Mouse (Mus musculus): Measurements from ENCODE around the gene Slc37a2.

Slc37a2 gene

DNA sequence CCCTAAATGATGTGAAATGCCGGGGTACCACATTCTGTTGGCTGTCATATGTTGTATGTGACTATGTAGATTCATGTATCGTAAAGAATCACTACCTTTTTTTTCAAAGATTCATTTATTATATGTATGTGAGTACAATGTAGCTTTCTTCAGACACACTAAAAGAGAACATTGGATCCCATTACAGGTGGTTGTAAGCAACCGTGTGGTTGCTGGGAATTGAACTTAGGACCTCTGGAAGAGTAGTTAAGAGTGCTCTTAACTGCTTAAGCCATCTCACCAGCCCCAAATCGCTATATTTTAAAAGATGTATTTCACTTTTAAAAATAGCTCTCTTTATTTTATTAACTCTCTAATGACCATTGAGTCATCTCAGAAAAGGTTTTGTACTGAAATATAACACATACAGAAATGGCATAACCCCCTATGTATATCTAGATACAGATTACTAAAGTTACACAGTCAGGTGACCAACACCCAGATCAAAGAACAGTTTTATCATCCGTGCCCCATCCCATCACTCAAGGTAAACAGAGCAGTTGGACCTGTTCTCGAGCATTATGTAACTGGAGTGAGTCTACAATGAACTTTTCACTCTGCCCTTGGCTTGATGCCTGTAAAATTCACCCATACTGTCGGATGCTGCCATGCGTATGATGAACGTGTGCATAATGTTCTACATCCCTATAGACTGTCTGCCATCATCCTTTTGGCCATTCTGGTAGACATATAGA, 41.0 kb downstream of the Slc37a2 start:
- no peak for DNase-seq (ENCODE audit: low spot score in 2 of 2)

DNA sequence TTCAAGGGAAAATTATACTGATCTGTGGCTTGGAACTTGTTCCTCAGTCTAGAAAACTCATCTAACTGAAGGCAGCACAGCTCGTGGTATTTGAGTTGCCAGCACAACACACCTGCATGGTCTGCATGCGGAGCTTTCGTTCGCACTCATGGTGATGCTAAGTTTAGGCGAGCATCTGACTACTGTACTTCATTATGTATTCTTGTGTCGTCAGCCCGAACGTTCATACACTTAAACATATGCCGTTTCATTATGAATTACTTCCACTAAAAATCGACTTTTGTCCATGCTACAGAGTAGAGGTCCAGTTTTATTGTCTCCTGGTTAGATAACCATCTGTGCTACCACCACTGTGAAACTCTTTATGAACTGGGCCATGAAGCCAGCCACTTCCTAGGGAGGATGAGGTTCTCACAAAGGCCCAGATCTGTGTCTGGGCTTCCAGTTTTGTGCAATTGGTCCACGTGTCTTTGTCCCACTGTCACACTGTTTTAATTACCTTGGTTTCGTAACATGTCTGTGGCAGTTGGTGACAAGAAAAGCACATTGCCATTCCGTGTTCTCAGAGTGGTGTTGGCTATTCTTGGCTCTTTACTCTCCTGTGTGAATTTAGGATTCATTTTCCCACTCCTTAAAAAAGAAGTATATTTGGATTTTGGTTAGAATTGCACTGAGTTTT, 42.3 kb downstream of the Slc37a2 start:
- DNase-seq (ENCODE audit: low spot score in 2 of 2) = no peak

DNA sequence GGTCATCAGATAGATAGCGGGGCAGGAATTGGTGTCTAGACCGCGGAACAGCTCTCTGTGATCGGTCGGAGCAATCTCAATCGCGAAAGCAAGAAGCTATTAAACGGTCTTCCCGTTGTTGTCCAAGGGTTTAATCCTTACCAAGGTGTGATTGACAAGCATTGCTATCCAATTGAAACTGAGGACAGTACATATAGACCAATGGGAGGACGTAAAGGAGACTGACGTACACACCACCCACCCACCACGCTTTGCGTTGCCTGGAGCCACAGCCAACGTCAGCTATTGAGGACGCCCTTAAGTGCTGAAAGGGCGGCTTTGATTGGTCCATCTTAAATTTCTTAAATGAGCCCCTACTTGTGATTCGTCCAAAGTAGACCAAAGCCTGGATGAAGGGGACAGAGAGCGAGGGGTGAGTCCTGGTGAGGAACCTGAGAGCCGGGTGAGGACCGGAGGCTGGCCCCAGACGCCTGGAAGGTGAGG, 47.6 kb downstream of the Slc37a2 start, which contains the start of gene Tmem218:
Gene Tmem218, plus strand, starts transcription at position 295 of the 483 bp plus-strand sequence.
- DNase-seq (ENCODE audit: low spot score in 2 of 2) = peak; percentile 84 to 88

DNA sequence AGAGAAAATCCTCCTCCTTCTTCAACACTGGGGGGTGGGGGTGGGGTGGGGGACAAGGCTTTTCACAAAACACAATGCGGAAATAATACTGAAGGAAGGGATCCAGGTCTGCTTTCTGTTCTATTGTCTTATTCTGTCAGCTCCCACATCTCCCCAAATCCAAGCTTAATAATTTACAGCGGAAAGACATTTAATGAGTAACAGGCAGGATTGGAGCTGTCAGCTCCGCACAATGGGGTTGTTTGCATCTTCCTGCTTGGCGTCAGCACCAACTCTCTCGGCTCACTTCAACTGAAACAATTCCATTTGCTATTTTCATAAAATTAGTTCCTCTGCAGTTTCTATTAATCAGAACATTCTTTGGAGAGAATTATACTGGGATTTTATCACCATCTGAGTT, 51.7 kb downstream of the Slc37a2 start:
- no peak for DNase-seq (ENCODE audit: low spot score in 2 of 2)

DNA sequence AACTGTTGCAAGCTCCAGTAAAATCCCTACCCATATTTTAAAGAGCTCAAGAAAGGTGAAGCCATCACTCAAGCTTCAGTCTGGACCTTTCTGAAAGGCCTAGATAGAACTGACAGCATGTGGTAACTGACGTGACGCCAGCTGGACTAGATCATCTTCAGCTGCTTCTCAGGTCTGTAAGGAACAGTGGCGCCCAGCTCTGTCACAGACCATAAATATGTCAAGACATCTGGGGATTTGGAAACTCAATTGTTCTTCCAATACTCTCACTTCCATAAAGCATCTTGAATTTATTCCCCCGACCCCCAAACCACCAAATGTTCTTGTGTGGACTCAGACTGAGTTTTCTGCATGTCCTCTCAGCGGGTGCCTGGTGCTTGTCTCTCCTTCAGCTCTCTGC, 55.1 kb downstream of the Slc37a2 start:
- no peak for DNase-seq (ENCODE audit: low spot score in 2 of 2)

DNA sequence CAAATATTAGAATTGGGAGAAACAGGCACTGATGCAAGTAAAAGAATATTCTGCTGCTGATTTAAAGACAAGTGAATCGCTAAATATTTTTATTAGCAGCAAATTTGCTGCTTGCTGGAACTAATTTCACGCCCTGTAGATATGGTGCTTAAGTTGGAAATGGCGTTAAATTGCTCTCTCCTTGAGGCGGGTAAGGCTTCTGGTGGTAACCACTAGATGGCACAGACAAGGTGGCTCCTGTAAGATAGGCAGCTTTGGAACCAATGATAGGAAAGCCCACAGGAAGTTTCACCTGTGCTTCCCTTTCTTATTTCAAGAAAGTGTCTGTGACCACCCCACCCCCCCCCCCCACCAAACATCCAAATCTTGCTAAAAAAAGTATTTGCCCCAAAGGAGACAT, 58.5 kb downstream of the Slc37a2 start:
- DNase-seq (ENCODE audit: low spot score in 2 of 2) = no peak

DNA sequence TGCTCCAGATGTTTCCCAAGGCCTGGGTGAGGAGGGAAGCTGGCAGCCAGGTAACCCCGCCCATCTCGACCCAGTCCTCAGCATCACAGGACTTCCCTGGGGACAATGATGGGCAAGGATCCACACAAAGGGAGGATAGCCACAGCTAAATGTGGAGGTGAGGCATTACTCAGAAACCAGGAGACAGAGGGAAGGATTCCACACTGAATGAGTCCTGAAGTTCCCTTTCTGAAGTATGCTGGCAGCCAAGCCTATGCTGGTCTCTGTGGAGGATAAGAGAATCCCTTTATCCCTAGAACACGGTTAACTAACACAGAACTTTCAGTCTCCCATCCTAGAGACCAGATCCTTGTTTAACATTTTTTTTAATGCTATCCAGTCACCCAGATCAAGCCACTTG, 67.5 kb downstream of the Slc37a2 start:
- no peak for DNase-seq (ENCODE audit: low spot score in 2 of 2)

DNA sequence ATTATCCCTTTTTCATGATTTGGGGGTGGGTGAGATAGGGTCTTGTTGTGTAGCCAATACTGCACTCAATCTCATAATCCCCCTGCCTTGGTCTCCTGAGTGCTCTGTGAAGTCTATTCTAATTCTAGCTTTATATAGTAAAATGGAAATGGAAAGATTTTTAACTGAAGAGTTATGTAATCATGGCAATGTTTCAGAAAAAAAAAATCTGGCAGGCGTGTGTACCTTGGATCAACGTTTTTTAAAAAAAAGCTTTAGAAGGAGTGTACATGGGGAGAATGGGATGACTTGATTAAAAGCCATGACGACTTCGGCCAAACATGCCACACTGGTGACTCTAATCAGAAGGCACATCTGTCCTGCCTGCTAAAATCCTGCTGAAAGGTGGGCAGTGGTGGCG, 68.1 kb downstream of the Slc37a2 start:
- DNase-seq (ENCODE audit: low spot score in 2 of 2) = no peak

DNA sequence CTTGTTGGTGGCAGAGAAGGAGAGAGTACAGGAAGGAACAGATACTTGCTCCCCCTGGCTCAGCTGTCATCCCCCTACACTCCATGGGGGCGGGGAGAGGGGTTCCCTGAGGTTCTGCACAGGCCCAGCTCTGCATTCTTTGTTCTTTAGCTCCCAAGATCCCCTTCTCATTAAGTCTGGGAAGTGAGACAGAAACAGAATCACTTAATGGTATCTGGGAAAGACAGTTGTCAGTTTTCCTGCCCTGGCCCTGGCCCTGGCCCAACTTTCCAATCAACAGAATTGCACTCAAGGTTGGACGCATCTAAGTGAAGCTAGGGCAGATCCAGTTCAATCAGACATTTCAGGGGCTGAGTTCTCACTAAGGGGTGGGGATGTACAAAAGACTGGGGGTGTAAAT, 72.4 kb downstream of the Slc37a2 start:
- DNase-seq (ENCODE audit: low spot score in 2 of 2) = no peak

DNA sequence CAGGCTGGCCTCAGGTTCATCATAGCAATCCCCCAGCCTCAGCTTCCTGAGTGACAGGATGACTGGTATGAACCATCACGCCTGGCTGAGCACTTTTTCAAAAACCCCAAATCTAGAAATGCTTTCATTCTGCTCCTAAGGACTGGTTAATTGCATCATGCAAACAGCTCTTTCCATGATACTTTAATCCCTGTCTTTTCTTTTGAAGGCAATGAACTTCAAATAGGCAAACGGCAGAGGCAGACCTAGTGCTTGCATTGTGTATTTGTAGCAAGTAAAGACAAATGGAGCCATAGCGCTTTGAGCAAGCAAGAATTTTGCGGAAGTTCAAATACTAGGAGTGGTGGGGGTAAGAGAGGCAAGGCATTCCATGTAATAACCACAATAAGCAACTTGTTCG, 73.9 kb downstream of the Slc37a2 start:
- DNase-seq (ENCODE audit: low spot score in 2 of 2) = no peak

DNA sequence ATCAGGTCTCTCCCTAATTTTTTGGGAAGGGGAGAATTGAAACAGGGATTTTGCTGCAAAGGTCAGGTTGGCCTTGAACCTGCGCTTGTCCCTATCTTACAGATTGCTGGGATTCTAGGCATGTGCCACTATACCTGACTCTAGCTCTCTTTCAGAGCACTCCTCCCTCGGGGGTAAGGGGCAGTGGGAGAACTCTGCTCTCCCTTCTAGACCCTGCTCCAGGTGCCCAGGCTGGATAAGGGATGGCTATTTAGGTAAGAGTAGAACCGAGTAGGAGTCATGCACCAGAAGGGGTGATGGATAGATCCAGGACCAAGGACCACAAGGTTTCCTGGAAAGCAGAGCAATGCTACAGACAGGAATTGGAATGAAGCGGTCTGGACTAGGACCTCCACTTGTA, 75.9 kb downstream of the Slc37a2 start:
- no peak for DNase-seq (ENCODE audit: low spot score in 2 of 2)

DNA sequence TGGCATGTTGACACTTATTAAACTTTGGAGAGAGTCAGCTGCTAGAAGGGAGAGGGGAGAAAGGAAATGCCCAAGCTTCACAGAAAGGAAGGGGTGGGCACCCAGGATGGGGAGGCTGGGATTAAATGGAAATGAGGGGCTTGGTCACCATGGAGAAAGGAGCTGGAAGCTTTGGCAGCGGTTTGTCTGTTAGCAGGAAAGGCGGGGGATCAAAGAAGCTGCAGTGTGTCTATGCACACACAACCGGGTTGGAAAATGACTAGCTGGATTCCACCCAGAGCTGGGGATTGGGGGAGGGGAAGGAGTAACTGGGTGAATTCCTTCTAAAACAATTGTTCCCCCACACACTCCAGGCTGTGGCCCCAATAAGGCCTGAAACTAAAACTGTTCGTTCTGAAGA, 76.6 kb downstream of the Slc37a2 start:
- DNase-seq (ENCODE audit: low spot score in 2 of 2) = no peak
